Mouse (Mus musculus) adrenal gland, postnatal 36 days (tissue): ENCODE data around the gene Ssbp4. TPM values are rescaled to one million over a fixed set of nuclear protein-coding genes. Genes with fewer than 3 reads are reported as not detected.
"Not testable (repeated sequence)": the region's sequence is repeated elsewhere in the genome, so short reads cannot be mapped to it uniquely, and the experiment has no call there.

ENCODE experiments used
- DNase-seq, 2 experiments: peaks; one replicate each; pipeline ENCODE4 v3.0.0; 2021; ENCODE audit warnings: mixed read lengths in 1 of 2
- total RNA-seq, 2 experiments: library from RNA; stranded (reverse); gene quantifications; 2 replicates each; pipeline ENCODE4 v1.2.3; 2021

Gene Ssbp4
- total RNA-seq, 2 experiments from 2014 or later: 89.7 to 103 TPM

DNA sequence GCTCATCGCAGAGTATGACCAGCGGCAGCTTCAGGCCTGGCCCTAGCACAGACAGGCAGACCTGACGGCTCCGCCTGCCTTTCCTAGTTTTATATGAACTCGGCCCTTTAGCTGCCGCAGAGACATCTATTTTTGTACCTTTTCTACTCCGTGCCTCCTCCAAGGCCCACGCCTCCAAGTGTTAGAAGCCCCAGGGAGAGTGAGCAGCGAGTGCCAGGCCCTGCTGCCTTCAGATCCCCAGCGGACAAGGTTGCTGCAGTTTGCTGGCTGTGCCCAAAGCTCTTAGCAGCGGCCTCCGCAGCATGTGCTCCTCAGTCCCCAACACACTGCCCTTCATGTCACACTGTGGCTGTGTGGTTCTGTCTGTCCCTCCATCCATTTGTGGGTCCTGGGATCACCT, 17.1 kb downstream of the Ssbp4 start:
- peak in 1 of 2 experiments; percentile 46 for DNase-seq

DNA sequence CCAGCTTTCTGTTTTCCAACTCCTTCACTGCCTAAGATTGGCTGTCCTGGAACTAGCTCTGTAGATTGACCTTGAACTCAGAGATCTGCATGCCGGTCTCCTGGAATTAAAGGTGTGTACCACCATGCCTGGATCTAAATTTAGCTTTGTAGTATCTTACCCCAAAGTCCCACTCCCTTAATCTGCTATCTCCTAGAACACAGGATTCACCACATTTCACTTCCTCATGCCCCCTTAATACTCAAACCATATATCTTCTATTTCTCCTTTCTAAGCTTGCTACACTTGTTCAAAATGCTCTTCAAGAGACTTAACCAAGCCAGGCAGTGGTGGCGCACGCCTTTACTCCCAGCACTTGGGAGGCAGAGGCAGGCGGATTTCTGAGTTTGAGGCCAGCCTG, 20.7 kb downstream of the Ssbp4 start:
- not testable (repeated sequence) for DNase-seq

DNA sequence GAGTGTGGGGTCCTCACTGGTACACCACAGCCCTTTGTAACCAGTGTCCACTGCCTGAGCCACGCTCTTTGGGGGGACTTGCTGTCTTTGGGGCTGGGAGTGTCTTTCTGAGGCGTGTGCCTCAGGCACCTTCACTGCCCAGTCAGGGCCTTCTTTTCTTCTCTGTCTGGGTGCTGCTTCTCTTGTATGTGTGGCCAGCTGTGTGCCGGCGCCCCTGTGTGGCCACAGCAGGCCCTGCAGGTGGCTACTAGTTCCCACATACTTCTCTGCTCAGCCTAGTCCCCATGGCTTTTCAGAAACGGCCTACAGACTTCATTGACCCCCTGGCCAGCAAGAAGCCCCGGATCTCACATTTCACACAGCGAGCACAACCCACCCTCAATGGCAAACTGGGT, 23.4 kb downstream of the Ssbp4 start:
- peak; percentile 79 to 83 for DNase-seq

DNA sequence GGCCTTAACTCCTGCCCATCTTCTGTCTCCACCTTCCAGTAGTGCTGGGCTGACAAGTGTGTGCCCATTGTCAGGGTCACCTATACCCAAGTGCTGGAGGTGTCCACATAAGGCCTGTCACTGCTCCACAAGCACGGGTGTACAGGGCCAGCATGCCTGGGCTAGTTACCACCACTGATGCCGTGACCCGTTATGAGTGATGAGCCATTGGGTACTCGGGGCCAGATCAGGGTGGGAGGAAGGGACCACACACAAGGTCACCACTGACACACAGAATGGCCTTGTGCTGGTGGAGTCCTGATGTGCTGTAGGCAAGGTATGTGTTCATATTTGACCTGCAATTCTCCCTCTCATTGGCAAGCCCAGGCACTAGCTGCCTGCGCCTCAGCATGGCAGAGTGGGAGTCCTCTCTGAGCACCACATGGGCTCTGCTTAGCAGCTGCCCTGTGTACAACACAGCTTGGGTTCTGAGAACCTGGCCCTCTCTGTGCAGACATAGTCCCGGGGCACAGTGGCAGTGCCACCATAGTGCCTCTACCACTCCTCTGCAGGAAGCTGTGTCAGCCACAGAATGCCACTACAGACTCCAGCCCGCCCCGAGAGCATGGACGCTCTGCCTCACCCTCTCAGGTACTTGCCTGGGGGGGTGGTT, 23.9 kb downstream of the Ssbp4 start:
- peak in 1 of 2 experiments; percentile 74 for DNase-seq

DNA sequence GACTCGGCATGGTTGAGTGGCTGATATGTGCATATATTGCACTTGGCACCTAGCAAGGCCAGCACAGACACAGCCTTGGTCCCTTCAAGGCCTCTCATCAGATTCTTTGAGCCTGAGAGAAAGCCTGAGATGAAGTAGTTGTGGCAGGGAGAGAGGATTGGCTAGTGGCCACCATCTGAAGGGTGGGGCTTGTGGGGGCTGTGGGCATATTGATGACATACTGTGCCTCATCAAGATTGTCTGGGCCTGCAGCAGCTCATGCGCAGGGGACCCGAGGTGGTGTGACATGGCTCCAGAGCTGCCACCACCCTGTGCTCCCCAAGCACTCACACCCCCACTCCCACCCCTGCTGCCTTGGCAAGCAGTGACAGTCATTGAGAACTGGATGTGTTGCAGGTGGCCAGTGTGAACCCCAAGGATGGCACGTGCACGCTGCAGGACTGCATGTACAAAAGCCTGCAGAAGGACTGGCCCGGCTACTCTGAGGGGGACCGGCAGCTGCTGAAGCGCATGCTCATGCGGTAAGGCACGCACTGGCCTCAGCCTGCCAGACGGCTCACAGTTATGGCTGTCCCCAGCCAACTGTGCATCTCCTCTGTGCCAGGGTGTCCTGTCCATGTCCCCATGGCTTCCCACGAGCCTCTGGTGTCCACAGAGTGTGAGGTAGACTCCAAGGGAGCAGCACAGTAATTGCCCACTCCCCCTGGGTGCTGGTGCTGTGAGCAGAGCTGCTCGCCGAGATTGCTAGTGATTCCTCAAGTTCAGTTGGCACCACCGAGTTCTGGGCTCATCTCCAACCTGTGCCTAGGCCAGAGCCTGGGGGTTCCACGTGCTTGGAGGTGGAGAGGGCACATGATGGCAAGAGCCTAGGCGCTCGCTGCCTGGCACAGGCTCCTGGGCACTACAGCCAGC, 24.9 kb downstream of the Ssbp4 start:
- peak; percentile 73 to 76 for DNase-seq

DNA sequence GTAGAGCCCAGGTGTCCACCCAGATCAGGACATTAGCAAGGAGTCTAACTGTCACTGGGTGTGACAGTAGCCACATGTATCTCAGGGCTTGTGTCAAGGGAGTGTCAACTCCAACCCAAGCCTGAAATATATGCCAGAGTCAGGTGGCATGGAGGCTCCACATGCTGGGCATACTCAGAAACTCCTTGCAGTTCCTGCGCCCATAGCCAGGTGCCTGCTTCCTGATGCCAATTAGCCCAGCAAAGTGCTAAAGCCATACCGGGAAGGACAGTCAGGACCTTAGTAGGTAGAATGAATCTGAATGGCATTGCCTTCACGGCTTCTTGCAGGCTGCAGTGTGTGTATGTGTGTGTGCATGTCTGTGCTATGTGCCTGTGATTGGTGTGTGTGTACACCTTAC, 31.5 kb downstream of the Ssbp4 start:
- DNase-seq: no peak

DNA sequence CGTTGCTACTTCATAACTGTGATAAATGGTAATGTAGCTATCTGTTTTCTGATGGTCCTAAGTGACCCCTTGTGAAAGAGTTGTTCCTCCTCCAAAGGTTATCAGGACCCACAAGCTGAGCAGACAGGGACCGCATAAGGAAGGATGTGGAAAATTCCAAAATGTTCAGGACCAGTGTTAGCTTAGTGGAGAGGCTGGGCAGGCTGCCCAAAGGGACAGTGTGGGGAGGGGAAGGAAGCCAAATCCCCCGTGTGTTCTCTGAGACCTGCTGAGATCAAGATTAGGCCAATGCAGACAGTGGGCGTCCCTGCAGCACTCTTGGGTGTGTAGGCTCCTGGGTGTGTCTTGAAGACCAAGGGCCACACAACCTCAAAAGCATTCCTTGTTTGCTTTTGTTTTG, 33.8 kb downstream of the Ssbp4 start:
- DNase-seq: peak; percentile 78 to 84

DNA sequence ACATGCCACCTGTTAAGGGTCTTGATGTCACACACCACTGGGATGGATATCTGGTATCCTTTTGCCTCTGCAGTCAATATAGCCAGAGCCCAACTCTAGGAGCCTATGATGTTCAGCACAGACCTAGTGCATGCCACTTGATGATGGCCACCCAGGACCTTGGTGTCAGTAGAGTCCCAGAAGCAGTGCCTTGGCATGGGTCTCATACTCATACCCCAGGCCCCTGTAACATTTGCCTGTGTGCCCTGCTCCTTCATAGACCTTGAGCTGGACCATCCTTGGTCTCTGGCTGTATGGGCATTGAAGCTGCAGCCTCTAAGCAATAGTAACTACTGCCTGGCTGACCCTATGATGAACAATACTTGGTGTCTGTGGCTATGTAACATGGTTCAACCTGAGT, 34.4 kb downstream of the Ssbp4 start:
- DNase-seq: no peak

DNA sequence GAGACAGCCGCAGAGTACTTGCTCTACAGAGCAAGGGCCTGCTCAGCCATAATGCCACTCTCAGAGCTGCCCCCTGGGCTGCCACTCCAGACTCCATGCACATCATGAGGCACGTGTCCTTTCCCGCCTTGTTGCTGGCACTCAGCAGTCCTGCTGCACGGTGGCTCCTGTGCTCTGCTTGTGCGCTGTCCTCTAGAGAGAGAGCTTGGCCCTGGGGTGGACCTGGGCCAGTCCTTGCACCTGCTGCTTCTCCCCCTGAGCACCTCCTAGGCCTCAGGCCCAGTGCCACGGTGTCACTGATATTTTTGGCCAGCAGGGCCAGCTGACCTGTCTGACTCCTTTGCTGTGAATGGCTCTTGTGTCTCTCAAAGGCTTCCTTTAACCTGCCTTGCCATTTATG, 37.7 kb downstream of the Ssbp4 start:
- no peak for DNase-seq

DNA sequence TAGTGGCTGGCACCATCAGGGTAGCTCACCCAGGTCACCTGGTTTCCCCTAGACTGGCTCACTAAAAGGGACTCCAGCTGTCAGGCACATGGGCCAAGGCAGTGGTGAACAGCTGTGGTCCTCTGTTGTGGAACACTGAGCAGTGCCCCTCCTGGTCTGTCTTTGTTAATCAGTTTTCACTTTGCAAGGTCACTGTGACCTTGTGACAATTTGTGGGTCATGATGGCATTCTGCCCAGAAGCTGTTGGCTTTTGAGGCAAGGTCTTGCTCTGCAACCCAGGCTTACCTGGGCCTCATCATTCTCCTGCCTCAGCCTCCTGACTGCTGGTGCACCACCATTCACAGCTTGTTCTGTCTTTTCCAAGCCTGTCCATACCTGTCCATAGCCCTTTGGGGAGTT, 38.3 kb downstream of the Ssbp4 start:
- peak in 1 of 2 experiments; percentile 59 for DNase-seq

DNA sequence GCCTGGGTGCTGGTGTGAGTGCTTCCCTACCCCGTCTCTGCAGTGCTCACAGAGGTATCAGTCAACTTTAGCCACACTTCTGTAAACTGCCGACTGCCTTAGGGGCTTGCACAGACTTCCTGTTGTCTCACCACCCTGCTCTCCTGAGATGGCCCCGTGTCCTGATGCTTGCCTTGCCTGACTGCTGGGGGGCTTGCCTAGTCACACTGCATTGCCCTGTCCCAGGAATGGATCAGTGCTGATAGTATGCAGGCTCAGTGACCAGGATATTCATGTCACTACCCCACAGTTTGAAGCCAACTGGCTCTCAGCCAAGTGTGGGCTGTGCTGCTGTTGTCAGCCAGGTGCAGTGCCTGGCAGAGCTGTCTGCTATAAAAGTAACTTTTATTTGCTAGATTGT, 43.1 kb downstream of the Ssbp4 start:
- DNase-seq: peak; percentile 50 to 62

DNA sequence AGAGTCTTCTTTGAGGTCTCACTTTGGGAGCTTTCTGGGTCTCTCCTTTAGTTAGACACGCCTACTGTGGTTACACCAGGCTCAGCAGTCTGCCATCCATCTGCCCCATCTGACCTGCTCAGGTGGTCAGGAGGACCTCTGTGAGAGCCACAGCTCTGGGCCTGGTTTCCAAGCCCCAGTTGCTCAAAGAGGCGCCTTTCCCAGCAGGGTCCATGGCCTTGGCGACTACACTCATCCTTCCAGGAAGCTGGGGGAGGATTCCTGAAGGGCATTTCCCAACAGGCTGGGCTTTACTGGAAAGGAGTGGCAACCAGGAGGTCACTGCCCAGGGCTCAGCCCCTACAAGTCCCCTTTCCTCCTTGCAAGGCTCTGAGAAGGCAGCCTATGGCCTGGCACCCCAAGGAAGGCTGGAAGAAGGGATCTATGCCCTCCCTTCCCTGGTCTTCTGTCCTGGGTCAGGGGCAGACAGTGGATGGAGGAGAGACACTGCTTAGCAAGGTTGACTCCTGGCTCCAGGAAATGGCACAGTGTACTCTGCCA, 43.9 kb downstream of the Ssbp4 start:
- DNase-seq: peak; percentile 43 to 66

DNA sequence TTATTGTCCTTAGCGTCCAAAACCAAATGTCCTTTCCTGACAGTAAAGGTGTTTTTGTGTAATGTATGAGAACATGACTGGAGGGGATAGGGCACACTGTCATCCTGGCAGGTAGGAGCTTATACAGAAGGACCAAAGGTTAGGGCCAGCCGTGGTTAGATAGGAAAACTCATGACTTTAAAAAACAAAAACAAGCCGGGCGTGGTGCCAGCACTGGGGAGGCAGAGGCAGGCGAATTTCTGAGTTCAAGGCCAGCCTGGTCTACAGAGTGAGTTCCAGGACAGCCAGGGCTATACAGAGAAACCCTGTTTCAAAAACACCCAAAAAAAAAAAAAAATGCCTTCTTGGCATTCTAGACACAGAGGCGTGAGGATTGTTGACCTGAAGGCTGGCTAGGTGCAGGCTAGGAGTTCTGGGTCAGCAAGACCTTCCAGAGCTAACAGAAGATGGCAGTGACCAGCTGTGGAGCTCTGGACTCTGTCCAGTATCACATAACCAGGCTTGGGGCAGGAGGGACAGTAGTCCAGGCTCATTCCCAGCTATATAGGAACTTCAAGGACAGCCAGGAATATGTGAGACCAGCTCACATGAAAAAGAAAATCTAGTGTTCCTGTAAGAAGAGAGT, 44.8 kb downstream of the Ssbp4 start:
- DNase-seq: no peak

DNA sequence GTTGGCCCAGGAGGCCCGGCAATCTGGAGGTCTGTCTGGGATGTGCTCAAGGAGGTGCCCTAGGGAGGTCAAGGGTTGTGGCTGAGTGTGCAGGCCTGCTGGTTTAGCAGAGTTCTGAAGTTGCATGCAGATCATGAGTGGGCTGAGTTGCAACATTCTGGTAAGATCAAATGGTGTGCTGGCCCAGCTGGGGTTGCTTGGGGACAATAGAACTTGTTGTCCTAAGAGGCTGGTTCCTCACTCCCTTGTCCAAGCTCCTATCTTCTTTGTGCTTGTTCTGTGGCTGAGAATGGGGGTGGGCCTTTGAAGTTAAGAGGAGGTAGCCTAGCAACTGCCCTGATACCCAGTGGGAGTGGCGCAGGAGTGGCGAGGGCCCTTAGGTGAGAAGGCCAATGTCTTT, 45.9 kb downstream of the Ssbp4 start:
- peak in 1 of 2 experiments; percentile 51 for DNase-seq

DNA sequence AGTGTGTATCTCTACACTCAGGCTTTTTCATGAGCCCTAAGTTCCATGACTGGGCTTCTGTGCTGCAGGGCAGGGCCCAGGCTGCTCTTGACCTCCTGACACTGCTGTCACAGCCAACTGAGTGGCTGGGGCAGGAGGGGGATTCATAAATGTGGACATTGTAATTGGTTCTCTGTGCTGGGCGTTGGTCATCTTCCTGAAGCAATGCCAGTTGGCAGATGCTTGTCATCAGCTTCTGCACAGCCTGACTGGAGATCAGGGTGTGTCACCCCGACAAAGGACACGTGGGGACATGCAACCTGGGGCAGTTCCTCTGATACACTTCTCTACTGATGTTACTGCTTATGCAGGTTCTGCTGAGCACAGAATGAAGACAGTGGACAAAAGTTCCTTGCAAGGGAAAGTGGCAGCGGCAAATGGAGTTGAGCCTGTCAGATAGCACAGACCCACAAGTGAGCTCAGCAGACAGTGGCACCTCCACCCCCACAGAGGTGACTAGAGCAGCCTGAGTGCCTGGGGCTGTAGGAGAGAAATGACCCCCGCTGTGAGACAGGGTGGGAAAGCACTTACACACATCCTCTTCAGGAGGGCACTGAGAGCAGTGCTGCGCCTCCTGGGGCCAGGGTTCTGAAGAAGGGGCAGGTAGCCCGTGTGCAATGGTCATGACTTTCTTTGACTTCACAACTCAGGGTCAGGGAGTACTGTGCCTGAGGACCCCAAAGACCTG, 46.7 kb downstream of the Ssbp4 start:
- DNase-seq: peak; percentile 78 to 82

DNA sequence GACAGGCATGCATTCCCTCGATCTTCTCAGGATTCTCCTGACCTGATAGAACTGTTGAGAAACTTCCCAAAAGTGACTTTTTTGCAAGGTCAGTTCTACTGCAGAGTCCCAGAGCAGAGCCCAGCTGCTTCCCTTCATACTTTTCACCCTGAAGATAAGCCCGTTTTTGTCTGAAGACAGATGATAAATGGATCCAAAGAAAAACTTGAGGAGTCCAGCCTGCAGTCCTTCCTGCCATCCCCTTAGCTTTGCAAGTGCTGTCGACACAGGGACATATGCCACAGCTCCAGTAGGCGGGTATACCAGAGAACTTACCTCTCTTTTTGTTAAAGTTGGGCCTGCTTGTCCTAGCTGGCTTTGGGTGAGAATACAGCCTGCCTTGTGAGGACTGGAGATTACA, 47.3 kb downstream of the Ssbp4 start:
- DNase-seq: no peak

DNA sequence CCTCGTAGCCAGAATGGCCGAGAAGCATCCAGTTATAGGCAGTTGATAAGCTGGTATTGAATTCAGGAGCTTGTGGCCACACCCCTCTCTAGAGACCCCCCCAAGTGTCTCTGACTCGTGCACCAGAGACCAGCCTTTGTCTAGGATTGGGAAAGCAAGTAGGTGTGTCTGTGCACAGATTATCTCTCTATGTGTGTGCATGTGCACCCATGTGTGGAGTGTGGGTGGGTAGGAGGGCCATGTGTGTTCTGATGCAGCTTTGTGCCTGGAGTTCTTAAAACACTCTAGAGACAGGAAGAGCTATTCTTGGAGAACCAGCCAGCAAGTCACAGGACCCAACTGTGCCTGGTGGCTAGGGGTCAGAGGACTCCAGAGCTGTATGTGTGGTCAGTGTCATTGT, 48.1 kb downstream of the Ssbp4 start:
- no peak for DNase-seq

DNA sequence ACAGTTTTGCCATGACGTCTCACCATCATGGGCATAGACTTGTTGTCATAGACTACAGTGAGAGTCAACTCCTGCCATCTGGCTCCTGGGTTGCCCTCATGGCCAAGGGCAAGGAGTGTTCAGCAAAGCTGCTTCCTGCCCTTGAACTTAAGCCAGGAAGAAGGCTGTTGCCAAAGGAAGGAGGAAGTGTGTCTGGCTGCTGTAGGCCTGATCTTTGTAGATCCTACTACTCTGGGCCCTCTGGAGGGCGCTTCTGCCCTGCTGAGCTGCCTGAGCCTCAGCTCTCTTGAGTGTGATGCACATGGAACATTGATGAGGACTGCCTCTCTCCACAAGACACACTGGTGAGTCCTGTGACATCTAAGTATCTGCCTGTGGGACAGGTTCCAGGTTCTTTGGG, 48.6 kb downstream of the Ssbp4 start:
- DNase-seq: peak; percentile 69 to 81

DNA sequence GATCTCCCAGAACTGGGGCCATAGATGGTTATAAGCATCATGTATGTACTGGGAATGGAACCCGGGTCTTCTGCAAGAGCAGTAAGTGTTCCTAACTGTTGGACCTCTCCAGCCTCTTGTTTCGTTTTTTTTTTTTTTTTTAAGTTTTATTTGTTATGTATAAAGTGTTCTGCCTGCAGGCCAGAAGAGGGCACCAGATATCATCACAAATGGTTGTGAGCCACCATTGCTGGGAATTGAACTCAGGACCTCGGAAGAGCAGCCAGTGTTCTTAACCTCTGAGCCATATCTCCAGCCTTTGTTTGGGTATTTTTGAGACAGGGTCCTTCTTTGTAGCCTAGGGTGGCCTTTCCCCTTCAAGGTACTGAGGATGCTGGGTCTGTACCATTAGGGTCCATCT, 49.7 kb downstream of the Ssbp4 start:
- DNase-seq: no peak

DNA sequence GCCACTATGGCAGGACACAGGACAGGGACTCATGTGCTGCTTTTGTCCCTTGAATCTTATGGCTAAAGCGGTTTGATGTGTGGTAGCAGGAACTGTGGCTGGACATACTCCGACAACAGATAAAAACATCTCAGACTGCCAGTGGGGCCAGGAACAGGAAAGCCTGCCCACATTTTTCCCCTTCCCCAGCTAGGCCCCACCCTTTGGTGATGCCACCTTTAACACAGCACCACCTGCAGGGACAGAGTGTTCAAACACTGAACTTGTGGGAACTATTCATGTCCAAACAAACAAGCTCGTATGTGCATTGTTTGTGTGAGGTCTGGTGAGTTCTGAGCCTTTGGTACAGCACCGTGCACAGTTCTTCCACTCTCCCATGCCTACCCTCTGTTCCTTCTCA, 50.3 kb downstream of the Ssbp4 start:
- no peak for DNase-seq

DNA sequence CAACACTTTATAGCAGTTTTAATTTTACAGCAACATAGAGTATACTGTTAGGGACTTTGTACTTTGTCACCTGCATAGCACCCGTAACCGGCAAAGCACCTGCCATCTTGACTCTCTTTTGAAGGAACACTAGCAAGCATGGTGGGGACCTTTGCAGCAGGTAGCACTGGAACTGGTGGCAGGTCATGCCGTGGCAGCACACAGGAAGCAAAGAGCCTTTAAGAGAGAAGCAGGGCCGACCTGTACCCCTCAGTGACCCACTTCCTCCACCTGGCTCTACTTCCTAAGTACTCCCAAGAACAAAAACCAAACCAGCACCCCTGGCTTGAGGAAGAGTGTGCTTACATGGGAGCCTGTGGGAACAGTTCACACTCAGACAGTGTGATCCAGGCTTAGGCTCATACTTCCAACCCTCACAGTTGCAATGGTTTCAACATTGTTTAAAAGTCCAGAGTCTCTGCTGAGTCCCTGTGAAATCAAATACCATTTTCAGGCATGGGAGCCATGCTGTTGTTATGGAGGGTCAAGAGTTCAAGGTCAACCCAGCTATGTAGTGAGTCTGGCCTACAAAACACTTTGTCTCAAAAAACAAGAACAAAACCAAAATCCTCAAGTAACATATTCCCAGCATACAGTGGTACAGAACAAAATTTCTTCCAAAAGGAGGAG, 53.5 kb downstream of the Ssbp4 start:
- DNase-seq: no peak

DNA sequence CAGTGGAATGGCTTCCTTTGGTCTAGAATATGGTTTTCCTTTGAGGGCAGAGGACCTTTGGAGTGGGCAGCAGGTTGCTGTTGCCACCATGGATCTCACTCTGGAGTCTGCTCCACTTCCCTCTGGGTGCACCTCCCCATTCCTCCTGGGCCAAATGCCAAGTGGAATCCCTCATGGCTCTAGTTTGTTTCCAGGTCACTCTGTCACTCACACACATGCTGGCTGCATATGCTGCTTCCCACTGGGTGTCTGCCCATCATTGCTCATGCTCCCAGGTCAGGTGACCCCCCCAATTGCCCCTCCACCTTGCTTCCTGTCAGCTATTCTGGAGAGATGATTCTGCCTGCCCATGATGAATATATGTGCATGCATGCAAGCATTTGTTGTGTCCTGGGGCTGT, 54.9 kb downstream of the Ssbp4 start:
- DNase-seq: peak; percentile 72 to 80
